Mouse (Mus musculus) bone marrow, adult 2 months (tissue): Measurements from ENCODE around the gene Kcnk5.

Source experiments
- CTCF ChIP-seq: fragments of 200-500 bp; IDR thresholded peaks from 2 replicates; pipeline ENCODE4 v1.5.1; 2011; ENCODE audit warnings: low read length, control low read depth; ENCODE audit not compliant: control insufficient read depth, insufficient read depth
- POLR2A ChIP-seq: fragments of 200-500 bp; IDR thresholded peaks from 2 replicates; pipeline ENCODE4 v1.6.1; 2011; ENCODE audit warnings: low read depth, mild to moderate bottlenecking, control low read depth, low read length, borderline replicate concordance; ENCODE audit not compliant: control insufficient read depth

DNA sequence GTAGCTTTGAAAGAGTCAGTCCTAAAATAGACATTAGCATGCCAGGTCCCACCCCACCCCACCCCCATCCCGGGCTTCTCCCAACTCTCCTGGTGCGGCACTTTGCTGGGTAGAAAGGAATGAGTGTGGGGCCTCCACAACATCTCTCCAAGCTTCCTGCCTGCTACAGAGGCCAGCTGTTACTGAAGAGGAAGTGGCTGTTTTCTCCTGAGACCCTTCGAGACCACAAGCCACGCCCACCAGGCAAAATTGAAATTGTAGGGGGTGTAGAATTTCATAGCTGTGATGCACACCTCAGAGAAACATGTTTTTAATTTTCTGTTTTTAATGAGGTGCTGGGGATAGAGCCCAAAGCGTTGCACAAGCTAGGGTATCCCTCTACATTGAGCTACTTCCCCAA, 60.7 kb downstream of the Kcnk5 start:
- no peak for TF ChIP-seq CTCF
- TF ChIP-seq POLR2A, result no peak
